ENCODE assay signal across 24 mouse cellular contexts in genomic region chr5:102009606-102010005, GRCm38 (mm10).
"Had no signal": no experiment of that assay in that cellular context is flagged by ENCODE, and none has a peak within 500 bp of the region (broad histone marks: within the 10 kb centered on the region; RNA-seq: fewer than 3 reads in every experiment).

No protein-coding gene starts in this region.

- H3K27ac ChIP-seq: gastrocnemius, adult 2 months; heart, adult 2 months; heart, embryonic 13.5 days; heart, embryonic 15.5 days; hindbrain, embryonic 10.5 days; hindbrain, embryonic 12.5 days; hindbrain, embryonic 14.5 days; intestine, embryonic 15.5 days; layer of hippocampus, adult 2 months; left cerebral cortex, adult 2 months; limb, embryonic 10.5 days; limb, embryonic 12.5 days; liver, embryonic 13.5 days had no signal

- H3K9ac ChIP-seq: heart, embryonic 13.5 days; heart, embryonic 15.5 days; hindbrain, embryonic 12.5 days; hindbrain, embryonic 14.5 days; intestine, embryonic 15.5 days; limb, embryonic 12.5 days; liver, embryonic 13.5 days had no signal

- H3K36me3 ChIP-seq: heart, embryonic 15.5 days had no signal

- H3K27me3 ChIP-seq: heart, embryonic 13.5 days; heart, embryonic 15.5 days; hindbrain, embryonic 12.5 days; intestine, embryonic 15.5 days; limb, embryonic 12.5 days; liver, embryonic 13.5 days had no signal

- H3K4me3 ChIP-seq: gastrocnemius, adult 2 months; heart, adult 2 months; heart, embryonic 13.5 days; heart, embryonic 15.5 days; hindbrain, embryonic 10.5 days; hindbrain, embryonic 12.5 days; intestine, embryonic 15.5 days; layer of hippocampus, adult 2 months; left cerebral cortex, adult 2 months; limb, embryonic 10.5 days; limb, embryonic 12.5 days; liver, embryonic 13.5 days had no signal

- H3K4me2 ChIP-seq: heart, embryonic 11.5 days; heart, embryonic 13.5 days; heart, embryonic 15.5 days; hindbrain, embryonic 12.5 days; hindbrain, embryonic 14.5 days; intestine, embryonic 15.5 days; limb, embryonic 12.5 days; liver, embryonic 13.5 days had no signal

- H3K9me3 ChIP-seq: heart, embryonic 13.5 days; heart, embryonic 15.5 days; hindbrain, embryonic 12.5 days; intestine, embryonic 15.5 days; limb, embryonic 10.5 days; limb, embryonic 12.5 days; liver, embryonic 13.5 days had no signal

- H3K4me1 ChIP-seq: hindbrain, embryonic 10.5 days; intestine, embryonic 15.5 days; limb, embryonic 10.5 days; limb, embryonic 12.5 days had no signal

- DNase-seq: gastrocnemius, adult 2 months; gastrocnemius, postnatal 10 days; gastrocnemius, postnatal 25 days; heart, adult 2 months; heart, postnatal 14 days; heart, postnatal 4 days; kidney, adult 18-20 months; kidney, postnatal 14 days; liver, embryonic 13.5 days had no signal

- ATAC-seq: forebrain, embryonic 16.5 days; hindbrain, embryonic 16.5 days; inflammation-experienced regulatory T-cells, adult 6 months; intestine, embryonic 15.5 days; intestine, postnatal 0 days had no signal
